Mouse (Mus musculus) cerebellum, adult 2 months (tissue): ENCODE measurements at regions not wholly inside any gene's neighbourhood (a gene's known extent, or its start where the extent isn't known, plus 50 kb on each side); places are given as distances from the start of the nearest gene placed in this dataset.

Experiments
- CTCF ChIP-seq: fragments of 200-500 bp; IDR thresholded peaks from 2 replicates; pipeline ENCODE4 v1.5.1; 2011; ENCODE audit warnings: low read depth, mild to moderate bottlenecking, control low read depth, low read length, moderate library complexity, borderline replicate concordance; ENCODE audit not compliant: insufficient read depth
- POLR2A ChIP-seq: fragments of 200-500 bp; IDR thresholded peaks from 2 replicates; pipeline ENCODE4 v1.6.1; 2011; ENCODE audit warnings: low read length, control low read depth, borderline replicate concordance; ENCODE audit not compliant: insufficient read depth

- TF ChIP-seq CTCF: no peak
- TF ChIP-seq POLR2A: no peak
These were observed 86.0 kb upstream of the Ppargc1a start for GRCm38 (mm10) chr5:51653507-51653906.
